Mouse (Mus musculus): ENCODE data around the gene Dock7. TPM values are rescaled to one million over a fixed set of nuclear protein-coding genes. Genes with fewer than 3 reads are reported as not detected.
A peak's percentile ranks its signal among the peaks of the same experiment; 100 is the strongest.
"Not testable (repeated sequence)": the region's sequence is repeated elsewhere in the genome, so short reads cannot be mapped to it uniquely, and the experiment has no call there.

The Dock7 gene
- polyA plus RNA-seq, 1 experiment from 2014 or later: 115 TPM

GRCm38 (mm10) chr4:98969946-98970345 is 150.8 kb downstream of the Dock7 start:
- H3K9me3 ChIP-seq (ENCODE audit: control insufficient read depth, low read length): no peaks in the 10 kb centered on the region
- no peak overlapping the region for H3K27ac ChIP-seq (replicated peaks; ENCODE audit: low read depth, low read length)
- H3K4me1 ChIP-seq (ENCODE audit: control insufficient read depth, insufficient read depth, low read length): no peaks in the 10 kb centered on the region
- no peak overlapping the region for H3K9ac ChIP-seq (replicated peaks; ENCODE audit: low read length)
- H3K27me3 ChIP-seq (ENCODE audit: control insufficient read depth, insufficient read depth, low read length): no peaks in the 10 kb centered on the region
- no peak for DNase-seq
- no peak overlapping the region for H3K4me2 ChIP-seq (ENCODE audit: low read length)
- H3K4me3 ChIP-seq (replicated peaks; ENCODE audit: low read depth, low read length): no peak overlapping the region
- H3K36me3 ChIP-seq (ENCODE audit: control insufficient read depth, insufficient read depth, low read length): peaks cover 85% of the 10 kb centered on the region
- ATAC-seq (ENCODE audit: low FRiP score, low TSS enrichment): no peak
- WGBS: 90% methylated on average over 3 of the region's 3 CpGs

- H3K4me1 ChIP-seq (ENCODE audit: control insufficient read depth, insufficient read depth, low read length): no peaks in the 10 kb centered on the region
- ATAC-seq (ENCODE audit: low FRiP score, low TSS enrichment): no peak
- H3K36me3 ChIP-seq (ENCODE audit: control insufficient read depth, insufficient read depth, low read length): peaks cover 72% of the 10 kb centered on the region
- WGBS: 95% methylated on average over 3 of the region's 3 CpGs
- H3K4me3 ChIP-seq (replicated peaks; ENCODE audit: low read depth, low read length): no peak overlapping the region
- H3K4me2 ChIP-seq (ENCODE audit: low read length): no peak overlapping the region
- no peak overlapping the region for H3K27ac ChIP-seq (replicated peaks; ENCODE audit: low read depth, low read length)
- no peak overlapping the region for H3K9ac ChIP-seq (replicated peaks; ENCODE audit: low read length)
- H3K27me3 ChIP-seq (ENCODE audit: control insufficient read depth, insufficient read depth, low read length): no peaks in the 10 kb centered on the region
- no peak for DNase-seq
- no peaks in the 10 kb centered on the region for H3K9me3 ChIP-seq (ENCODE audit: control insufficient read depth, low read length)
Measured at GRCm38 (mm10) chr4:98960243-98960642, 160.5 kb downstream of the Dock7 start.

DNA sequence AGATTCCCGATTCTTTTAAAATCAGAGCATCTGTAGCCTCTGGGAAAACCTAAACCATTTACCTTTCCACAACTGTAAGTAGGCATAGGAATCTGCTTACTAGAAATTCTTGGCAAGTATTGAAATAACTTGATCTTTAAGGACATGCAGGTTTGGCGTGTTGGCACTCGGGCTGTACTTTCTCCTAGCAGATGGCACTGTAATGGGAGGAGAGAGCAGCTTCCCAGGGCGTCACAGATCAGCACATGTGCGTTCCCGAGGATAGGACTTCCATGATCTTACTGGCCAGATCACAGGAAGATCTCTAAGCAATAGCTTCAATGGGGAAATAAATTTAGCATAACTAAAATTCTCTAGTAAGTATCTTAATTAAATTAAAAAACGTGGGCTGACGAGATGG is 164.7 kb downstream of the Dock7 start:
- DNase-seq (no peak), ATAC-seq (ENCODE audit: low FRiP score, low TSS enrichment) (no peak)
- Histone ChIP-seq H3K9ac (replicated peaks; ENCODE audit: low read length) (no peak overlapping the region), H3K36me3 (ENCODE audit: control insufficient read depth, insufficient read depth, low read length) (peaks cover 70% of the 10 kb centered on the region), H3K4me2 (ENCODE audit: low read length) (no peak overlapping the region), H3K27ac (replicated peaks; ENCODE audit: low read depth, low read length) (no peak overlapping the region), H3K4me3 (replicated peaks; ENCODE audit: low read depth, low read length) (no peak overlapping the region), H3K27me3 (ENCODE audit: control insufficient read depth, insufficient read depth, low read length) (no peaks in the 10 kb centered on the region), H3K9me3 (ENCODE audit: control insufficient read depth, low read length) (no peaks in the 10 kb centered on the region), H3K4me1 (ENCODE audit: control insufficient read depth, insufficient read depth, low read length) (no peaks in the 10 kb centered on the region)
- 96% methylated on average over 8 of the region's 8 CpGs for WGBS

DNA sequence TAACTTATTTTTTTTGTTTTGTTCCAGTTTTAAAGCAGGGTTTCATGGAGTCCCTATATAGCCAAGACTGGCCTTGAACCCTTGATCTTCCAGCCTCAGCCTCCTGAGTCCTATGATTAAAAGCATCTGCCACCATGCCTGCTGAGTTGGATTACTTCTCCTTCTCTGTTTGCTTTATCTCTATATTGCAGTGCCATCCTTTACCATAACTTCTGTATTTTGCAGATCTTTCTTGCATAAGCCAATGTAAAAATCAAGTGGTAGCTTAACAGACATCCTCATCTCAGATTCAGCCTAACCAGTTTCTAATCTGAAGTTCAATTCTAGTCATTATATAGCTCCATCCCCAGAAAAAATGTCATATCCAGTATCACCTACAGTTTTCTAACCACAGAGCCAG is 170.2 kb downstream of the Dock7 start:
- DNase-seq: no peak

GRCm38 (mm10) chr4:98938210-98938609 is 182.5 kb downstream of the Dock7 start:
- DNase-seq; H3K9me3 ChIP-seq (ENCODE audit: control insufficient read depth, low read length); H3K4me3 ChIP-seq (replicated peaks; ENCODE audit: low read depth, low read length); H3K27ac ChIP-seq (replicated peaks; ENCODE audit: low read depth, low read length); H3K4me2 ChIP-seq (ENCODE audit: low read length); H3K9ac ChIP-seq (replicated peaks; ENCODE audit: low read length); ATAC-seq (ENCODE audit: low FRiP score, low TSS enrichment); H3K27me3 ChIP-seq (ENCODE audit: control insufficient read depth, insufficient read depth, low read length); H3K4me1 ChIP-seq (ENCODE audit: control insufficient read depth, insufficient read depth, low read length): not testable (repeated sequence)
- WGBS: 93% methylated on average over 6 of the region's 6 CpGs
- peaks cover 67% of the 10 kb centered on the region for H3K36me3 ChIP-seq (ENCODE audit: control insufficient read depth, insufficient read depth, low read length)

More for the DNA sequence above, 170.2 kb downstream of the Dock7 start:
- Histone ChIP-seq H3K9me3 (ENCODE audit: control insufficient read depth, low read length) (no peaks in the 10 kb centered on the region), H3K4me2 (ENCODE audit: low read length) (no peak overlapping the region), H3K4me3 (replicated peaks; ENCODE audit: low read depth, low read length) (no peak overlapping the region), H3K9ac (replicated peaks; ENCODE audit: low read length) (no peak overlapping the region), H3K27ac (replicated peaks; ENCODE audit: low read depth, low read length) (no peak overlapping the region), H3K36me3 (ENCODE audit: control insufficient read depth, insufficient read depth, low read length) (peaks cover 41% of the 10 kb centered on the region), H3K4me1 (ENCODE audit: control insufficient read depth, insufficient read depth, low read length) (no peaks in the 10 kb centered on the region), H3K27me3 (ENCODE audit: control insufficient read depth, insufficient read depth, low read length) (no peaks in the 10 kb centered on the region)
- ATAC-seq (ENCODE audit: low FRiP score, low TSS enrichment): no peak

DNA sequence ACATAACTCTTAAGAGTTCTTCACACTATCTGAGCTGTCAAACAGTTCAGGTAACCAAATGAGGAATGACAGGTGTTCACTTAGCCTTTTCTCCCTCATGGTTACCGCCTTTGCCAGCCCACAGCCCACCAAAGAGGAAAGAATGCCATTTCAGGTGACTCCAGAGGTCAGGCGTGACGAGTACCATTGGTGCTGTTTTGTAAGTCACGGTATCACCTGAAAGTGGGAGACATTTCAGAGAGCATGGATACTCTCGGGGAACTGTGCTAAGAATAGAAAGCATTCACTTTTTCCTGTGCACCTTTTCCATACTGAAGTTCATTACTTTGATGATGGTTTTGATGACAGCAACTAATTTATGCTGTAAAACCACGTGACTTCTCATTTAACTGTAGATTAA is 184.7 kb downstream of the Dock7 start:
- H3K9me3 ChIP-seq (ENCODE audit: control insufficient read depth, low read length): no peaks in the 10 kb centered on the region
- H3K4me2 ChIP-seq (ENCODE audit: low read length): no peak overlapping the region
- H3K9ac ChIP-seq (replicated peaks; ENCODE audit: low read length): no peak overlapping the region
- DNase-seq: no peak
- no peaks in the 10 kb centered on the region for H3K27me3 ChIP-seq (ENCODE audit: control insufficient read depth, insufficient read depth, low read length)
- H3K27ac ChIP-seq (replicated peaks; ENCODE audit: low read depth, low read length): no peak overlapping the region
- H3K36me3 ChIP-seq (ENCODE audit: control insufficient read depth, insufficient read depth, low read length): peaks cover 68% of the 10 kb centered on the region
- 90% methylated on average over 6 of the region's 6 CpGs for WGBS
- H3K4me3 ChIP-seq (replicated peaks; ENCODE audit: low read depth, low read length): no peak overlapping the region
- no peaks in the 10 kb centered on the region for H3K4me1 ChIP-seq (ENCODE audit: control insufficient read depth, insufficient read depth, low read length)
- no peak for ATAC-seq (ENCODE audit: low FRiP score, low TSS enrichment)

- H3K9ac ChIP-seq (replicated peaks; ENCODE audit: low read length): no peak overlapping the region
- 22% methylated on average over 6 of the region's 6 CpGs for WGBS
Measured at GRCm38 (mm10) chr4:98925250-98925781, 195.4 kb downstream of the Dock7 start.

GRCm38 (mm10) chr4:98924906-98925178 is 195.9 kb downstream of the Dock7 start:
- Histone ChIP-seq H3K9me3 (ENCODE audit: control insufficient read depth, low read length) (no peaks in the 10 kb centered on the region), H3K36me3 (ENCODE audit: control insufficient read depth, insufficient read depth, low read length) (no peaks in the 10 kb centered on the region), H3K27me3 (ENCODE audit: control insufficient read depth, insufficient read depth, low read length) (no peaks in the 10 kb centered on the region), H3K27ac (replicated peaks; ENCODE audit: low read depth, low read length) (0 out of 2 replicates have a peak overlapping the region, but pooled peaks have one; percentile 37), H3K4me3 (replicated peaks; ENCODE audit: low read depth, low read length) (peak overlapping the region; percentile 86), H3K4me2 (ENCODE audit: low read length) (peak overlapping the region; percentile 89), H3K9ac (replicated peaks; ENCODE audit: low read length) (peak overlapping the region; percentile 76; the same call in 1 of the 2 replicates), H3K4me1 (ENCODE audit: control insufficient read depth, insufficient read depth, low read length) (peaks cover 15% of the 10 kb centered on the region)
- WGBS: 0% methylated on average over 2 of the region's 2 CpGs
- no peak for DNase-seq
- no peak for ATAC-seq (ENCODE audit: low FRiP score, low TSS enrichment)

More at GRCm38 (mm10) chr4:98925250-98925781, 195.4 kb downstream of the Dock7 start:
- H3K36me3 ChIP-seq (ENCODE audit: control insufficient read depth, insufficient read depth, low read length): peaks cover 4% of the 10 kb centered on the region; the same call in 1 of the 2 replicates
- peaks cover 15% of the 10 kb centered on the region for H3K4me1 ChIP-seq (ENCODE audit: control insufficient read depth, insufficient read depth, low read length)
- no peak for ATAC-seq (ENCODE audit: low FRiP score, low TSS enrichment)
- no peaks in the 10 kb centered on the region for H3K27me3 ChIP-seq (ENCODE audit: control insufficient read depth, insufficient read depth, low read length)
- H3K4me2 ChIP-seq (ENCODE audit: low read length): peak overlapping the region; percentile 89
- H3K4me3 ChIP-seq (replicated peaks; ENCODE audit: low read depth, low read length): peak overlapping the region; percentile 17; the same call in 1 of the 2 replicates
- H3K9me3 ChIP-seq (ENCODE audit: control insufficient read depth, low read length): no peaks in the 10 kb centered on the region
- H3K27ac ChIP-seq (replicated peaks; ENCODE audit: low read depth, low read length): no peak overlapping the region
- no peak for DNase-seq

DNA sequence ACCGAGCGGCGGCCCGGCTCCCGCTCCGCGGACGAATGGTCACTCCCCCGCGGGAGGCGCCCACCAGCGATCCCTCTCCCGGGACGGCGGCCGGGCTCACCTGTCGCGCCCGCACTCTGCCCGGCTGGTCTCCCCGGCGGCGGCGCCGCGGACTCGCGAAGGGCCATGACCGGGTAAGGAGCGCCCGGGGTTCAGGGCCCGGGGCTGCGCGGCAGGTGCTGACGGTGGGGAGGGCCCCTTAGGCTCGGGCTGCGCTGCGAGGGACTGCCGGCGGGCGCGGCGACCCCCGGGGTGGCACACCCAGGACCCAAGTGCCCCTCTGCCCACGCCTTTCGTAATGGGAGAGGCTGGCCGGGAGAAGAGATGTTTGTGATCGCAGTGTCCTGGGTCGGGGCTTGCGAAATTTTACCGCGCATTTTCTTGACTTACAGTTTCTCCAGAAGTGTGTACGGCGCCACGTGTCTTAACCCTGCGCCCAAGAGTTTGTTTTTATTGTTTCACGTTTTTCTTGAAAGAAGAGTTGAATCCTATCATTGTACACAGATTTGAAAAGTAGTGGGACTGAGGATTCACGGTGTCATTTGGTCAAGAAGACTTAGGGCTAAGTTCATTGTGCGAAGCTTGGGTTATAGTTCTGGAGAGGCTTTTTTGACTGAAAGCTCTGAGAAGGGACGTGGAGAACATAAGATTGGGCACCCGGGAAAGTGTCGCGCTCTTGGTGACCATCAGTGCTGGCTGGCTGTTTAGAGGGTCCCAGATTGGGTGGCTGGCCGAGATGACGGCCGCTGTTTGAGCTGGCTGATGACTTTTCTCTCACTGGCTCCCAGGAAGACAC is 196.4 kb downstream of the Dock7 start:
- Histone ChIP-seq H3K9ac (replicated peaks; ENCODE audit: low read length) (peak overlapping the region; percentile 76), H3K4me3 (replicated peaks; ENCODE audit: low read depth, low read length) (peak overlapping the region; percentile 86), H3K27me3 (ENCODE audit: control insufficient read depth, insufficient read depth, low read length) (no peaks in the 10 kb centered on the region), H3K36me3 (ENCODE audit: control insufficient read depth, insufficient read depth, low read length) (no peaks in the 10 kb centered on the region), H3K27ac (replicated peaks; ENCODE audit: low read depth, low read length) (peak overlapping the region; percentile 99), H3K4me2 (ENCODE audit: low read length) (peak overlapping the region; percentile 89), H3K9me3 (ENCODE audit: control insufficient read depth, low read length) (no peaks in the 10 kb centered on the region), H3K4me1 (ENCODE audit: control insufficient read depth, insufficient read depth, low read length) (peaks cover 15% of the 10 kb centered on the region)
- DNase-seq (peak; percentile 41), ATAC-seq (ENCODE audit: low FRiP score, low TSS enrichment) (peak; percentile 25)
- under 1% methylated on average over 60 of the region's 66 CpGs for WGBS

All from midbrain, embryonic 14.5 days (tissue).